Mouse (Mus musculus): ENCODE data around the gene Pcgf2. TPM values are rescaled to one million over a fixed set of nuclear protein-coding genes. Genes with fewer than 3 reads are reported as not detected.

The Pcgf2 gene
- total and polyA plus RNA-seq, 3 experiments = 0.99 to 19.5 (median 5.6) TPM

DNA sequence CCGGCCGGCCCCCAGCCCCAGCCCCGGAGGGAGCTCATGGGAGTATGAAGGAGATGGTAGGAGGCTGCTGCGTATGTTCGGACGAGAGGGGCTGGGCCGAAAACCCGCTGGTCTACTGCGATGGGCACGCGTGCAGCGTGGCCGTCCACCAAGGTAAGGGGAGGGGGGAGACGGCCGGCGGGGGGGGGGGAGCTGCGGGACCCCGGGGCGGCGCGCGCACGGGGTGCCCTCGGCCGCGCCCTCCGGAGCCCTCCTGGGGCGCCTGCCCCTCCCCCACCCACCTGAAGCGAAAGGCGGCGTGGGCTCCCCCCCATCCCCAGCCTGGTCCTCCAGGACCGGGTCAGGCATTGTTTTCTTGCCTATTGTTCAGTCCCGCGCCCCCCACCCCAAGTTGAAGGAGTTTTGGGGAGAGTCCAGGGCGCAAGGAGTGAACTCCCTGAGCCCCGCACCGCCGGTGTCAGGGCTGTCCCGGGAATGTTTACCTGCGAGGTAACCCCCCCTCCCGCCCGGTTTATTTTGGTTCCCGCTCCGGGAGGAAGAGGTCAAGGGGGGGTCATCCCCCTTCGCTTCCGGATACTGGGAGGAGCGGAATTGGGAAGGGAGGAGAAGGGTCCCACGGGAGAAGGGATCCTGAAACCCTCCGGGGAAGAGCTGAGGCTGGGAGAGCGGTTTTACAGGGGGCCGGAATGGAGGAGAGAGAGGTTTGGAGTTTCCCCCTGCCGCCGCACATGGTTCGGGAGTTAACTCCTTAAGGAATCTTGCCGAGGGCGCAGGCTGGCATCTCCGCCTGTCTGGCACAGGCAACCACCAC, 36.6 kb downstream of the Pcgf2 start:
- DNase-seq (ENCODE audit: extremely low read depth) = peak; percentile 44

DNA sequence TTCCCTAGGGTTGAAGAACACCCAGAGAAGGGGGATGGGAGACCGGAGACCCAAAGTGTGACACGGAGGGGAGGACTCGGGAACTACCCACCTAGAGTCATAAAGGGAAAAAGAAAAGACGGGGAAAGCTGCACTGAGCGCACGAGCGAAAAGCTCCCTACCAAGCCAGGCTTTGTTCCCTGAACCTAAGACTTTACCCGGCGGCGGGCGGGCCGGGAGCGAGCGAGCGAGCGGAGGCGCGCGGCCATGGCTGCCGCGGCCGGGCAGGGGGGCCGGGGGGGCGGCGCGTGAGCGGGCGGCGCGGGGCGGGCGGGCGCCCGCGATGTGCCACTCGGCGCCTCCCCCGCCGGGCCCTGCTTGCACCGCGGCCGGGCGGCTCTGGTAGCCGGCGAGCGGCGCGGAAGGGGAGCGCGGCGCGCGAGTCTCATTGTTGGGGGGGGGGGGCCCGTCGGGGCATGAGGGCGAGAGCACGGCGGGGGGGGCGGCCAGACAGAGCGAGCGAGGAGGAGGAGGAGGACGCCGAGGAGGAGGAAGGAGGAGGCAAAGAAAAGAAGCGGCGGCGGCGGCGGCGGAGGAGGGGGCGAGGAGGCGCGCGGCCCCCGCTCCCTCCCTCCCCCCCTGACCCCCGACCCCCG, 37.3 kb downstream of the Pcgf2 start, which contains the start of gene Mllt6:
Gene Mllt6 (plus strand): TSS at position 522 of the 635 bp plus-strand sequence.
- Histone ChIP-seq H3K4me2 (ENCODE audit: insufficient read depth, low read depth, poor library complexity, severe bottlenecking) (peak within 1 kb of the TSS; percentile 97), H3K4me1 (ENCODE audit: control insufficient read depth in 1 of 2, insufficient read depth in 2 of 2) (peaks cover 9 to 27% of the 10 kb centered on the region in 2 experiments), H3K79me2 (replicated peaks; ENCODE audit: control insufficient read depth, extremely low read depth, insufficient read depth, poor library complexity, severe bottlenecking) (peaks cover 46% of the 10 kb centered on the region), H3K27ac (ENCODE audit: insufficient read depth, low read depth) (peak within 1 kb of the TSS; percentile 94), H3K9me3 (replicated peaks; ENCODE audit: low read length) (peaks cover 5% of the 10 kb centered on the region), H3K36me3 (replicated peaks in 1 of 2; ENCODE audit: control insufficient read depth in 1 of 2, insufficient read depth in 1 of 2, low read length in 1 of 2) (peaks cover 26 to 38% of the 10 kb centered on the region in 2 experiments), H3K4me3 (replicated peaks in 1 of 3; ENCODE audit: low read depth in 2 of 3, low read length in 2 of 3, poor library complexity in 1 of 3) (peak within 1 kb of the TSS; percentile 82 to 96 (median 82)), H3K9ac (ENCODE audit: insufficient read depth, low read depth) (peak within 1 kb of the TSS; percentile 89), H3K27me3 (replicated peaks) (no peaks in the 10 kb centered on the region)
- in situ Hi-C loops (cut with MboI; ENCODE audit: low pct_ligation_motif_present, low pct_unique_long_range_greater_than_20kb, low sequenced_read_pairs) (no loop called here), dilution Hi-C loops (cut with MboI; ENCODE audit: extremely low pct_ligation_motif_present, extremely low pct_unique_long_range_greater_than_20kb, low sequenced_read_pairs) (no loop called here)
- DNase-seq (ENCODE audit: extremely low read depth) = peak; percentile 75
- 0 out of 2 replicates have a peak, but pooled peaks have one; percentile 42 for TF ChIP-seq NRF1 (IDR thresholded peaks at IDR 0.05; ENCODE audit: low read depth, low read length)
- no peak for TF ChIP-seq JUN (IDR thresholded peaks at IDR 0.05; ENCODE audit: insufficient read depth, low read depth, low read length)
- TF ChIP-seq UBTF (IDR thresholded peaks at IDR 0.05; ENCODE audit: low read depth, low read length) = peak; percentile 59; the same call in 1 of the 2 replicates
- TF ChIP-seq POLR2A (IDR thresholded peaks at IDR 0.05; ENCODE audit: low read depth, low read length) = peak; percentile 47; the same call in 1 of the 2 replicates
- TF ChIP-seq IRF4 (IDR thresholded peaks at IDR 0.05; ENCODE audit: low read depth, low read length) = peak; percentile 75
- TF ChIP-seq MAZ (IDR thresholded peaks at IDR 0.05; ENCODE audit: low read depth, low read length) = peak; percentile 79; the same call in 1 of the 2 replicates
- TF ChIP-seq MAX (IDR thresholded peaks at IDR 0.05; ENCODE audit: low read length) = peak; percentile 10; the same call in 1 of the 2 replicates
- peak; percentile 79 for TF ChIP-seq BHLHE40 (IDR thresholded peaks at IDR 0.05; ENCODE audit: low read depth, low read length)
- peak; percentile 49; the same call in 1 of the 2 replicates for TF ChIP-seq ZMIZ1 (IDR thresholded peaks at IDR 0.05; ENCODE audit: low read depth, low read length)
- peak; percentile 18; the same call in 1 of the 2 replicates for TF ChIP-seq NELFE (IDR thresholded peaks at IDR 0.05; ENCODE audit: low read depth, low read length)
- 0 out of 2 replicates have a peak, but pooled peaks have one; percentile 54 for TF ChIP-seq TBP (conservative IDR thresholded peaks at IDR 0.05; ENCODE audit: low read depth, low read length)
- TF ChIP-seq MEF2A (IDR thresholded peaks at IDR 0.05; ENCODE audit: borderline replicate concordance, low read depth, low read length) = no peak
- peak; percentile 42 for TF ChIP-seq ELF1 (IDR thresholded peaks at IDR 0.05; ENCODE audit: low read depth, low read length)
- 0 out of 2 replicates have a peak, but pooled peaks have one; percentile 75 for TF ChIP-seq SIN3A (IDR thresholded peaks at IDR 0.05; ENCODE audit: low read length)
- TF ChIP-seq MAFK (IDR thresholded peaks at IDR 0.05; ENCODE audit: insufficient replicate concordance, low read length) = no peak
- no peak for TF ChIP-seq JUND (conservative IDR thresholded peaks at IDR 0.05; ENCODE audit: low read depth, low read length)
- TF ChIP-seq HCFC1 (IDR thresholded peaks at IDR 0.05; ENCODE audit: low read depth, low read length) = peak; percentile 63
- peak; percentile 66 for TF ChIP-seq CHD2 (IDR thresholded peaks at IDR 0.05; ENCODE audit: low read length)
- TF ChIP-seq CTCF (conservative IDR thresholded peaks at IDR 0.05 in 1 of 2, IDR thresholded peaks at IDR 0.05 in 1 of 2; ENCODE audit: low read depth in 2 of 2, low read length in 2 of 2) = no peak
- peak; percentile 84 for TF ChIP-seq MXI1 (IDR thresholded peaks at IDR 0.05; ENCODE audit: low read depth, low read length)
- TF ChIP-seq TCF12 (IDR thresholded peaks at IDR 0.05; ENCODE audit: low read depth, low read length) = peak; percentile 46; the same call in 1 of the 2 replicates

More for the DNA sequence above, 36.6 kb downstream of the Pcgf2 start:
- dilution Hi-C loops (cut with MboI; ENCODE audit: extremely low pct_ligation_motif_present, extremely low pct_unique_long_range_greater_than_20kb, low sequenced_read_pairs) = no loop called here
- peaks cover 9 to 24% of the 10 kb centered on the region in 2 experiments for H3K4me1 ChIP-seq (ENCODE audit: control insufficient read depth in 1 of 2, insufficient read depth in 2 of 2)
- H3K9ac ChIP-seq (ENCODE audit: insufficient read depth, low read depth) = peak overlapping the region; percentile 89
- H3K79me2 ChIP-seq (replicated peaks; ENCODE audit: control insufficient read depth, extremely low read depth, insufficient read depth, poor library complexity, severe bottlenecking) = peaks cover 44% of the 10 kb centered on the region
- H3K9me3 ChIP-seq (replicated peaks; ENCODE audit: low read length) = peaks cover 5% of the 10 kb centered on the region
- in situ Hi-C loops (cut with MboI; ENCODE audit: low pct_ligation_motif_present, low pct_unique_long_range_greater_than_20kb, low sequenced_read_pairs) = no loop called here
- no peaks in the 10 kb centered on the region for H3K27me3 ChIP-seq (replicated peaks)
- H3K36me3 ChIP-seq (replicated peaks in 1 of 2; ENCODE audit: control insufficient read depth in 1 of 2, insufficient read depth in 1 of 2, low read length in 1 of 2) = peaks cover 33 to 40% of the 10 kb centered on the region in 2 experiments
- peak overlapping the region; percentile 85 for H3K4me2 ChIP-seq (ENCODE audit: insufficient read depth, low read depth, poor library complexity, severe bottlenecking)
- TF ChIP-seq IRF4 (IDR thresholded peaks at IDR 0.05; ENCODE audit: low read depth, low read length) (0 out of 2 replicates have a peak, but pooled peaks have one; percentile 10), HCFC1 (IDR thresholded peaks at IDR 0.05; ENCODE audit: low read depth, low read length) (no peak), CTCF (conservative IDR thresholded peaks at IDR 0.05 in 1 of 2, IDR thresholded peaks at IDR 0.05 in 1 of 2; ENCODE audit: low read depth in 2 of 2, low read length in 2 of 2) (no peak), POLR2A (IDR thresholded peaks at IDR 0.05; ENCODE audit: low read depth, low read length) (no peak), GABPA (IDR thresholded peaks at IDR 0.05; ENCODE audit: insufficient replicate concordance, low read depth, low read length) (no peak), CHD1 (IDR thresholded peaks at IDR 0.05; ENCODE audit: low read depth, low read length) (no peak; the same call in 1 of the 2 replicates), JUN (IDR thresholded peaks at IDR 0.05; ENCODE audit: insufficient read depth, low read depth, low read length) (no peak), ZC3H11A (IDR thresholded peaks at IDR 0.05; ENCODE audit: low read depth, low read length) (no peak), TCF12 (IDR thresholded peaks at IDR 0.05; ENCODE audit: low read depth, low read length) (no peak), BHLHE40 (IDR thresholded peaks at IDR 0.05; ENCODE audit: low read depth, low read length) (no peak), MYC (IDR thresholded peaks at IDR 0.05; ENCODE audit: low read depth, low read length) (no peak), USF2 (conservative IDR thresholded peaks at IDR 0.05; ENCODE audit: low read depth, low read length) (no peak), SIN3A (IDR thresholded peaks at IDR 0.05; ENCODE audit: low read length) (0 out of 2 replicates have a peak, but pooled peaks have one; percentile 8), MEF2A (IDR thresholded peaks at IDR 0.05; ENCODE audit: borderline replicate concordance, low read depth, low read length) (0 out of 2 replicates have a peak, but pooled peaks have one; percentile 14), CHD2 (IDR thresholded peaks at IDR 0.05; ENCODE audit: low read length) (peak; percentile 72; the same call in 1 of the 2 replicates), ELF1 (IDR thresholded peaks at IDR 0.05; ENCODE audit: low read depth, low read length) (no peak), POLR2AphosphoS2 (IDR thresholded peaks at IDR 0.05; ENCODE audit: low read depth, low read length) (no peak), EP300 (IDR thresholded peaks at IDR 0.05; ENCODE audit: low read length) (no peak), KAT2A (IDR thresholded peaks at IDR 0.05; ENCODE audit: insufficient replicate concordance, low read length) (no peak), RAD21 (IDR thresholded peaks at IDR 0.05; ENCODE audit: low read depth, low read length) (no peak), MAZ (IDR thresholded peaks at IDR 0.05; ENCODE audit: low read depth, low read length) (0 out of 2 replicates have a peak, but pooled peaks have one; percentile 58)
- peak overlapping the region; percentile 51; the same call in 1 of the 2 replicates for H3K27ac ChIP-seq (ENCODE audit: insufficient read depth, low read depth)
- peak overlapping the region; percentile 82 to 96 (median 82) for H3K4me3 ChIP-seq (replicated peaks in 1 of 3; ENCODE audit: low read depth in 2 of 3, low read length in 2 of 3, poor library complexity in 1 of 3)

Measured in CH12.LX (cell line).